Mouse (Mus musculus): ENCODE measurements around the gene Mterf4. TPM values are rescaled to one million over a fixed set of nuclear protein-coding genes. Genes with fewer than 3 reads are reported as not detected.
"Not testable (repeated sequence)": the region's sequence is repeated elsewhere in the genome, so short reads cannot be mapped to it uniquely, and the experiment has no call there.

The Mterf4 gene
- polyA plus RNA-seq, 1 experiment from 2014 or later, result 37.8 TPM

DNA sequence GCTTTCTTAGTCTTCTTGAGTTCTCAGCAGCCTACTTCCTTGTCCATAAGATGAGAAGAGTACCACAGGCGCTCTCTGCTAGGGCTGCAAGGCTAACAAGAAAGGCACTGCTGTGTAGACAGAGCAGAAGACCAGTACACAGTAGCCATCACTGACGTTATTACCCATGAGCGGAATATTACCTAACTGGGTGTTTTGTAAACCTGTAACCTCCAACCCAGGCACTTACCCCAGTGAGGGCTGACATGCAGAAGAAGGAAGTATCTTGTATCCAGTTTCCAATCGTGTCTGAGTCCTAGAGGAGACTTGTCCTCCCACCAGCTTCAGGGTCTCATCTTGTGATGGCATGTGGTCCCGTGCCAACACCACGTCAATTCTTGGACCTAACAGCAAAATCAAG lies 18.3 kb upstream of the Mterf4 start:
- ATAC-seq (replicated peaks; ENCODE audit: low FRiP score), result no peak
- Histone ChIP-seq H3K4me3 (ENCODE audit: low read depth, low read length) (no peak overlapping the region), H3K9ac (ENCODE audit: low read length) (no peak overlapping the region), H3K9me3 (ENCODE audit: control insufficient read depth, low read length) (no peaks in the 10 kb centered on the region), H3K36me3 (ENCODE audit: control insufficient read depth, insufficient read depth, low read length) (peaks cover 3% of the 10 kb centered on the region; the same call in 1 of the 2 replicates), H3K27me3 (ENCODE audit: control insufficient read depth, insufficient read depth, low read length) (no peaks in the 10 kb centered on the region), H3K27ac (ENCODE audit: low read depth, low read length) (no peak overlapping the region), H3K4me2 (ENCODE audit: low read depth, low read length, severe bottlenecking) (no peak overlapping the region), H3K4me1 (replicated peaks; ENCODE audit: control insufficient read depth, insufficient read depth, low read length) (no peaks in the 10 kb centered on the region)
- 92% methylated on average over 6 of the region's 6 CpGs for WGBS
- no peak for DNase-seq (ENCODE audit: low spot score)

DNA sequence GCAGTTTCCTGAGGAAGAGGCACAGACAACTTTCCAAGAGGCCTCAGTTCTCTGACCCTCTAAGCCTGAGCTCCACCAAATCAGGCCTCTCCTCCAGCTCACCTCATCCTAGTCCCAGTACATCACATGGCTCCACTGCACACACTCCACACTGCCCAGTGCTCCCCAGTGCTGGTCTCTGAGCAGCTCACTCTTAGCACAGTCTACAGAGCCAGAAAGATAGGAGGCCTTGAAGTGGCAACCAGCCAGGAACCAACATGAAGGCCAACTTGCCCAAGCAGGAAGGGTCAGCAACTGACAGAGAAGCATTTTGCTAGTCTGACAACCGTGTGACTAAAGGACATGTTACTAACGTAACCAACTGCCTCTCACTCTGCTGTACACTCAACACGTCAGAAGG lies 5.1 kb downstream of the Mterf4 start:
- no peak overlapping the region for H3K9ac ChIP-seq (ENCODE audit: low read length)
- H3K4me3 ChIP-seq (ENCODE audit: low read depth, low read length), result no peak overlapping the region
- H3K27me3 ChIP-seq (ENCODE audit: control insufficient read depth, insufficient read depth, low read length), result no peaks in the 10 kb centered on the region
- DNase-seq (ENCODE audit: low spot score) (peak; percentile 5), ATAC-seq (replicated peaks; ENCODE audit: low FRiP score) (no peak)
- H3K9me3 ChIP-seq (ENCODE audit: control insufficient read depth, low read length), result no peaks in the 10 kb centered on the region
- H3K4me2 ChIP-seq (ENCODE audit: low read depth, low read length, severe bottlenecking), result no peak overlapping the region
- peaks cover 5% of the 10 kb centered on the region; the same call in 1 of the 2 replicates for H3K36me3 ChIP-seq (ENCODE audit: control insufficient read depth, insufficient read depth, low read length)
- WGBS, result 89% methylated on average over 3 of the region's 3 CpGs
- no peak overlapping the region for H3K27ac ChIP-seq (ENCODE audit: low read depth, low read length)
- peaks cover 5% of the 10 kb centered on the region; the same call in 1 of the 2 replicates for H3K4me1 ChIP-seq (replicated peaks; ENCODE audit: control insufficient read depth, insufficient read depth, low read length)

DNA sequence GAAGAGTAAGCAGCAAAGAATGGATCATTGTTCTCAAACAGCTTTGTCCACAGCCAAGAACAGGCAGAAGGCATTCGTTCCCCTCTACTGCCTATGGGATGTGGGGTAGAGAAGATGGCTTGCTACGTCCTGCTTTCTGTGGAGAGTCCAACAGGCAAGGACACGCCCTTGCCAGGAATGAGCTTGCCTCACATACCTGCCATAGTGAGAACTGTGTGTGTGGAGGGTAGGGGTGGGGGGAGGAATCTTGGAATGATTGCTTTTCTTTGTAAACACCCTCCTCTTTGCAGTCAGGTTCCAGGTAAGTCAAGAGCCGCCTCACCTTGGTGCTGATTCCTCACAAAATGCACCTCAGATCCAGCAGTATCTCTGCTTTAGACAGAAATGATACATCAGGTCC lies 5.9 kb downstream of the Mterf4 start:
- ATAC-seq (replicated peaks; ENCODE audit: low FRiP score) (no peak), DNase-seq (ENCODE audit: low spot score) (no peak)
- Histone ChIP-seq H3K9me3 (ENCODE audit: control insufficient read depth, low read length) (no peaks in the 10 kb centered on the region), H3K4me1 (replicated peaks; ENCODE audit: control insufficient read depth, insufficient read depth, low read length) (peaks cover 2% of the 10 kb centered on the region; the same call in 1 of the 2 replicates), H3K27me3 (ENCODE audit: control insufficient read depth, insufficient read depth, low read length) (no peaks in the 10 kb centered on the region), H3K36me3 (ENCODE audit: control insufficient read depth, insufficient read depth, low read length) (peaks cover 5% of the 10 kb centered on the region; the same call in 1 of the 2 replicates), H3K9ac (ENCODE audit: low read length) (no peak overlapping the region), H3K4me3 (ENCODE audit: low read depth, low read length) (no peak overlapping the region), H3K27ac (ENCODE audit: low read depth, low read length) (no peak overlapping the region), H3K4me2 (ENCODE audit: low read depth, low read length, severe bottlenecking) (no peak overlapping the region)
- 90% methylated on average over 4 of the region's 4 CpGs for WGBS

DNA sequence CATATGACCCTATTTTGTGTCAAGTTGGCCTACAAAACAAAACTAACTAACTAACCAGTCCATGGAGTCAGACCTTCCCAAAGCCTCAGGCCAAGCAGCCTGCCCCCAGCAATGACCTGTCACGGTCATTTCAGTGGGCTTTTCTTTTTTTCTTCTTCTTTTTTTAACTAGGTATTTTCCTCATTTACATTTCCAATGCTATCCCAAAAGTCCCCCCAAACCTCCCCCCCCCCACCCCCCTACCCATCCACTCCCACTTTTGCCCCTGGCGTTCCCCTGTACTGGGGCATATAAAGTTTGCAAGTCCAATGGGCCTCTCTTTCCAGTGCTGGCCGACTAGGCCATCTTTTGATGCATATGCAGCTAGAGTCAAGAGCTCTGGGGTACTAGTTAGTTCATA lies 11.2 kb downstream of the Mterf4 start:
- H3K9me3 ChIP-seq (ENCODE audit: control insufficient read depth, low read length); ATAC-seq (replicated peaks; ENCODE audit: low FRiP score); H3K4me3 ChIP-seq (ENCODE audit: low read depth, low read length); H3K9ac ChIP-seq (ENCODE audit: low read length); H3K27me3 ChIP-seq (ENCODE audit: control insufficient read depth, insufficient read depth, low read length); H3K4me1 ChIP-seq (replicated peaks; ENCODE audit: control insufficient read depth, insufficient read depth, low read length); H3K4me2 ChIP-seq (ENCODE audit: low read depth, low read length, severe bottlenecking); H3K27ac ChIP-seq (ENCODE audit: low read depth, low read length); H3K36me3 ChIP-seq (ENCODE audit: control insufficient read depth, insufficient read depth, low read length): not testable (repeated sequence)
- DNase-seq (ENCODE audit: low spot score), result peak; percentile 53
- WGBS, result 84% methylated on average over 3 of the region's 3 CpGs

DNA sequence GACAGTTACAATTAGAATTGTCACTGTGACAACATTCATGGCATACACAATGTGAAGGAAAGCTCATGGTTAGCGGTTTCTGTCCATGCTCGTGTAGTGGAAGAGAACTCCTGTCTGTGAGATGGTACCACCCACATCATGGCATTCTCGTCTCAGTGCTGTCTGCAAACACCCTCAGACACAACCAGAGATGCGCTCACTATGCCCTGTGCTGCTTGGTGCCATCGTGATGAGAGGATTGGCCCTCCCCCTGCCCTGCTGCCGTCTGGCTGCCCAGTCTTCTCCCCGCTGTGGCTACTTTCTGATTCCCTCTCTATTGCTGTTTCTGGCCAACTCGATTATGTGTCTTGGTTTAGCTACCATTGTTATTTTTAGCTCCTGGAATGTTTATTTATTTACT lies 13.7 kb downstream of the Mterf4 start:
- ATAC-seq (replicated peaks; ENCODE audit: low FRiP score) (no peak), DNase-seq (ENCODE audit: low spot score) (peak; percentile 9)
- H3K9ac ChIP-seq (ENCODE audit: low read length), result no peak overlapping the region
- H3K27me3 ChIP-seq (ENCODE audit: control insufficient read depth, insufficient read depth, low read length), result no peaks in the 10 kb centered on the region
- H3K4me1 ChIP-seq (replicated peaks; ENCODE audit: control insufficient read depth, insufficient read depth, low read length), result no peaks in the 10 kb centered on the region
- no peaks in the 10 kb centered on the region; the same call in 1 of the 2 replicates for H3K36me3 ChIP-seq (ENCODE audit: control insufficient read depth, insufficient read depth, low read length)
- H3K9me3 ChIP-seq (ENCODE audit: control insufficient read depth, low read length), result no peaks in the 10 kb centered on the region
- H3K27ac ChIP-seq (ENCODE audit: low read depth, low read length), result no peak overlapping the region
- no peak overlapping the region for H3K4me3 ChIP-seq (ENCODE audit: low read depth, low read length)
- H3K4me2 ChIP-seq (ENCODE audit: low read depth, low read length, severe bottlenecking), result no peak overlapping the region
- WGBS, result 81% methylated on average over 8 of the region's 8 CpGs

DNA sequence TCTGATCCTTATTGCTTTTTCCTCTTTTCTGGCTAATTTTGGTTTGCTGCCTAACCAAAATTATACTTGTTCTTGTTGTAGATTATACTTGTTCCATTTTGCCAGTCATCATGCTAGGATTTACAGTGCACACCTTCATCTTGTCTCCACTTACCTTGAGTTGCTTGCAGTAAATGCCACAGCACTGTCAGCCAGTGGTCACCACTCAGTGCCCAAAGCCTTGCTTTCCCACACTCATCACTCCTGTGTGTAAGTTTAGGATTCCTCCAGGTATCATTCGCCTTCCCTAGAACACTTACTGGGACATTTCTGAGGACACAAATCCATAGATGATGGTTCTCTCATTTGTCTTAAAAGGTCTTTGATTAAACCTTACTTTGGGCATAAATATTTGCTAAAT lies 14.1 kb downstream of the Mterf4 start:
- DNase-seq (ENCODE audit: low spot score) (no peak), ATAC-seq (replicated peaks; ENCODE audit: low FRiP score) (no peak)
- no peaks in the 10 kb centered on the region for H3K9me3 ChIP-seq (ENCODE audit: control insufficient read depth, low read length)
- H3K4me2 ChIP-seq (ENCODE audit: low read depth, low read length, severe bottlenecking), result no peak overlapping the region
- WGBS, result 90% methylated on average over 1 of the region's 1 CpGs
- H3K9ac ChIP-seq (ENCODE audit: low read length), result no peak overlapping the region
- H3K36me3 ChIP-seq (ENCODE audit: control insufficient read depth, insufficient read depth, low read length), result no peaks in the 10 kb centered on the region; the same call in 1 of the 2 replicates
- no peaks in the 10 kb centered on the region for H3K27me3 ChIP-seq (ENCODE audit: control insufficient read depth, insufficient read depth, low read length)
- H3K27ac ChIP-seq (ENCODE audit: low read depth, low read length), result no peak overlapping the region
- H3K4me3 ChIP-seq (ENCODE audit: low read depth, low read length), result no peak overlapping the region
- H3K4me1 ChIP-seq (replicated peaks; ENCODE audit: control insufficient read depth, insufficient read depth, low read length), result no peaks in the 10 kb centered on the region

DNA sequence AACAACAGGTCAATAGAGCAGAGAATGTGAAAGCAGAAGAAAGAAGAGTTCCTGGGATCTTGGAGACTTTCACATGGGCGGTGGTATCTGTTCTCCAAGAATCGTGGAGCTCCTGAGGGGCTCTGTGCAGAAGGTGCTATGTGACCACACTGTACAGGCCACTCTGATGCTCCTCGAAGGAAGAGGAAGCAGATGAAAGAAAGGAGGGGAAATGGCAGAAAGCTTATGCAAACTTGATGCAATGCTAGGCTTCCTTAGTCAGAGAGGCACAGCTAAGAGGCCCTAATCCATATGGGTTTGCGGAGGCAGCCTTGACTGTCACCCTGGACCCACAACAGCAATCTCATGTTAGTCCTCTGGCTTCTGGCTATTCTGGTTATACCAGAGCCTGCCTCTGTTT lies 14.8 kb downstream of the Mterf4 start:
- H3K36me3 ChIP-seq (ENCODE audit: control insufficient read depth, insufficient read depth, low read length), result no peaks in the 10 kb centered on the region
- H3K27ac ChIP-seq (ENCODE audit: low read depth, low read length), result no peak overlapping the region
- H3K9ac ChIP-seq (ENCODE audit: low read length), result no peak overlapping the region
- no peaks in the 10 kb centered on the region for H3K4me1 ChIP-seq (replicated peaks; ENCODE audit: control insufficient read depth, insufficient read depth, low read length)
- H3K4me2 ChIP-seq (ENCODE audit: low read depth, low read length, severe bottlenecking), result no peak overlapping the region
- ATAC-seq (replicated peaks; ENCODE audit: low FRiP score) (no peak), DNase-seq (ENCODE audit: low spot score) (peak; percentile 34)
- 90% methylated on average over 4 of the region's 4 CpGs for WGBS
- H3K27me3 ChIP-seq (ENCODE audit: control insufficient read depth, insufficient read depth, low read length), result no peaks in the 10 kb centered on the region
- no peaks in the 10 kb centered on the region for H3K9me3 ChIP-seq (ENCODE audit: control insufficient read depth, low read length)
- H3K4me3 ChIP-seq (ENCODE audit: low read depth, low read length), result no peak overlapping the region

DNA sequence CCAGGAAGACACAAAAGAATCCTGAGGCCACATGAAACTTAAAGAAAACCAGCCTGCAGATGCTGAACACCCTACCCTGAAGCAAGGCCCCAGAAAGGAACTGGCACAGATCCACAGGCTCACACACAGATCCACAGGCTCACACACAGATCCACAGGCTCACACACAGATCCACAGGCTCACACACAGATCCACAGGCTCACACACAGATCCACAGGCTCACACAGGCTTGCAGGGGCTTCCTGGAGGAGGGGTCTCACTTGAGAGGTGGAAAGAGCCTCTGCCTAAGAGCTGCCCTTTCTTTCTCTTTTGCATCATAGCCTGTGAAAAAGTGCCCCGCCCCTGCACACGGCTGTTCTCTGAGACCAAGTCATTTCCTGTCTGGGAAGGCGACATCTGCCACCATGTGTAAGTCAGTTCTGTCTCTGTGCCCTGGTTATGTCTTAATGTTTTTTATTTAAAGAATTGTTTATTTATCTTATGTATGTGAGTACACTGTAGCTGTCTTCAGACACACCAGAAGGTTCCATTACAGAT lies 16.0 kb downstream of the Mterf4 start:
- Histone ChIP-seq H3K9me3 (ENCODE audit: control insufficient read depth, low read length) (no peaks in the 10 kb centered on the region), H3K4me1 (replicated peaks; ENCODE audit: control insufficient read depth, insufficient read depth, low read length) (no peaks in the 10 kb centered on the region), H3K4me3 (ENCODE audit: low read depth, low read length) (no peak overlapping the region), H3K27me3 (ENCODE audit: control insufficient read depth, insufficient read depth, low read length) (no peaks in the 10 kb centered on the region), H3K36me3 (ENCODE audit: control insufficient read depth, insufficient read depth, low read length) (no peaks in the 10 kb centered on the region), H3K27ac (ENCODE audit: low read depth, low read length) (no peak overlapping the region), H3K9ac (ENCODE audit: low read length) (no peak overlapping the region), H3K4me2 (ENCODE audit: low read depth, low read length, severe bottlenecking) (no peak overlapping the region)
- WGBS, result 77% methylated on average over 3 of the region's 3 CpGs
- DNase-seq (ENCODE audit: low spot score) (peak; percentile 33), ATAC-seq (replicated peaks; ENCODE audit: low FRiP score) (no peak)

DNA sequence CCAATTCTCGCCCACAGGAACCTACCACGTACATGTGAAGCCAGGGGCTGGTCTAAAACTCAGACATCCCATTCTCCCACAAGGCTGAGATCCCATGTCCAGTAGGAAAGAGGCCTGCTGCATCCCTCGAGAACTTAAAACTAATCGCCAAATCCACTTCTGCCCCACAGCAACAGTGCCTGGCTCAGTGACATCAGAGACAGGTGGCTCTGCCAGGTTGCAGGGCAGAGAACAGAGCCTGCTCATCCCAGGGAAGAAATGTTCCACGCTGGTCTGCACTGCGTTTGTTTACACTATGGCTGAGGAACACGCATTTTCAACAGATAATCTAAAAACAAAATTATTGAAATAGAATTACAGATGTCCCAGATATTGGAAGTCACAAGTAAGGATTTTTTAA lies 28.7 kb downstream of the Mterf4 start:
- Histone ChIP-seq H3K36me3 (ENCODE audit: control insufficient read depth, insufficient read depth, low read length) (no peaks in the 10 kb centered on the region), H3K9ac (ENCODE audit: low read length) (no peak overlapping the region), H3K4me1 (replicated peaks; ENCODE audit: control insufficient read depth, insufficient read depth, low read length) (no peaks in the 10 kb centered on the region), H3K9me3 (ENCODE audit: control insufficient read depth, low read length) (no peaks in the 10 kb centered on the region), H3K4me2 (ENCODE audit: low read depth, low read length, severe bottlenecking) (no peak overlapping the region), H3K27ac (ENCODE audit: low read depth, low read length) (no peak overlapping the region), H3K4me3 (ENCODE audit: low read depth, low read length) (no peak overlapping the region), H3K27me3 (ENCODE audit: control insufficient read depth, insufficient read depth, low read length) (no peaks in the 10 kb centered on the region)
- WGBS, result 79% methylated on average over 7 of the region's 7 CpGs
- DNase-seq (ENCODE audit: low spot score), result no peak
- ATAC-seq (replicated peaks; ENCODE audit: low FRiP score), result no peak

Data from forebrain, embryonic 11.5 days (tissue).